Mouse (Mus musculus): Measurements from ENCODE around the gene Ppp1r3e. TPM values are rescaled to one million over a fixed set of nuclear protein-coding genes. Genes with fewer than 3 reads are reported as not detected.
A peak's percentile ranks its signal among the peaks of the same experiment; 100 is the strongest.

Gene Ppp1r3e
- polyA plus RNA-seq, 1 experiment, result 1.7 TPM

DNA sequence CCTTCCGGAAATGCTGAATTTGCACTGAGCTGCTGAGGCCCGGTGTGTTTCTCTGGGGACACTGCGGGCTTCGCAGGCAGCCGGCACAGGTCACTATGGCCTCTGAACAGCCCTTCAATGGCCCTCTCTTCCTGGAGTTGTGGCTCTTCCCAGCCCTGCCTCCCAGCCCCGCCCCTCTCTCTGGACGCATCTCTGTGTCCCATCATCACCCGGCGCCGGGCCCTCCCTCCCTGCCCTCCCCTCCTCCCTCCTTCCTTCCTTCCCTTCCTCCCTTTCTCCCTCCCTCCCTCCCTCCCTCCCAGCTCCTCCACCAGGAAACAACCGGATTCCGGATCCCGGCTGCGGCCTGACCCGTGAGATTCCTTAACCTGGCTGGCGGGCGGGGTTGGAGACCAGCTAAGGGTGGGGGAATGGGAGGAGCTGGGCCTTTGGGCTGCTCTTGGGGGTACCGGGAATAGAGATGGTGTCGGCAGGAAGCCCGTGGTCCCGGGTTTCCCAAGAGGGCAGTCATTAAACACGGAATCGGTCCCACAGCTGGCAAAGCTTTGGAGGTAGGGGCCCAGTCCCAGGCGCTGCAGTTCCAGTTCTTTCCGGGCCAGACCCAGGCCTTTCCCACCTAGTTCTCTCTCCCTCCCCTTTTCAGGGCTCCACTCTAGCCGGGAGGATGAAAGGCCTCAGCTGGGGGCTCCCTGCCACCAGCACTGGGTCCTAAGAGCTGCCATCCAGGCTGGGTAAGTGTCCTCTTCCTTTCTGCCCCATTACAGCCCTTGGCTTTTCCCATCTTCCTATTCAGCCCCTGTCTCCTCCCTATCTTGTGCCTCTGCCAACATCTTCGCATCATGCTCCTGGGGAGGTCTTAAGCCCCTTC is 6.0 kb upstream of the Ppp1r3e start, which contains the start of the genes Bcl2l2 and Gm20521:
Gene Bcl2l2 (plus strand): TSS at position 224 of the 868 bp plus-strand sequence.
Gene Gm20521 (plus strand): TSS at position 288 of the 868 bp plus-strand sequence.
- no peaks in the 10 kb centered on the region for H3K27me3 ChIP-seq (replicated peaks)

DNA sequence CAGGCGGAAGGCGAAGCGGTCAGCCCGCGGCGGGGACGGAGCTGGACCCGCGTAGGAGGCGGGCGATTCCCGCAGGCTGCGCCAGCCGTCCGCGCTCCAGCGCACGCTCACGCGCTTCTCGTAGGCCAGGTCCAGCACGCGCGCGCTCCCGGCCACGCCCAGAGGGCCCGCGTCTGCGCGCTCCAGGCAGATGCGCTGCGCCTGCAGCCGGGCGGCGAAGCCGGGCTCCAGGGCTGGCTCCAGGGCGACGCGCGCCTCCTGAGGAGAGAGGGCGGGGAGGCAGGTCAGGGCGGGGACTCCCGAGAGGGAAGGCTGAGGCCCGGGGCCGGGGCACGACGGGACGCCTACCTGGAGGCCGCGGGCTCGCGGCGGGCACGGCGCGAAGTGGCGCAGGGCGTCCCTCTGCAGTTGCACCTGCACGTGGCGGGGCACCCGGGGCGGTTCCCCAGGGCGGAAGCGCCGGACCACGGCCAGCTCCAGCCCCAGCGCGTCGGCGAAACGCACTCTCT is 757 bp downstream of the Ppp1r3e start:
- Histone ChIP-seq H3K9me3 (peaks cover 6% of the 10 kb centered on the region), H3K4me1 (peaks cover 37% of the 10 kb centered on the region), H3K4me3 (replicated peaks) (peak overlapping the region; percentile 95), H3K36me3 (replicated peaks; ENCODE audit: low read length) (peaks cover 3% of the 10 kb centered on the region), H3K27me3 (replicated peaks) (peaks cover 5% of the 10 kb centered on the region)
- TF ChIP-seq FLI1 (IDR thresholded peaks at IDR 0.05; ENCODE audit: low read length) (no peak), GATA1 (IDR thresholded peaks at IDR 0.05; ENCODE audit: borderline replicate concordance, low read length) (no peak)

More for the DNA sequence above, 6.0 kb upstream of the Ppp1r3e start, which contains the start of the genes Bcl2l2 and Gm20521:
- H3K4me1 ChIP-seq, result peaks cover 24% of the 10 kb centered on the region
- peaks cover 6% of the 10 kb centered on the region for H3K9me3 ChIP-seq
- H3K4me3 ChIP-seq (replicated peaks), result peak within 1 kb of the TSS; percentile 92
- H3K36me3 ChIP-seq (replicated peaks; ENCODE audit: low read length), result peaks cover 30% of the 10 kb centered on the region
- TF ChIP-seq FLI1 (IDR thresholded peaks at IDR 0.05; ENCODE audit: low read length) (no peak), GATA1 (IDR thresholded peaks at IDR 0.05; ENCODE audit: borderline replicate concordance, low read length) (no peak)

DNA sequence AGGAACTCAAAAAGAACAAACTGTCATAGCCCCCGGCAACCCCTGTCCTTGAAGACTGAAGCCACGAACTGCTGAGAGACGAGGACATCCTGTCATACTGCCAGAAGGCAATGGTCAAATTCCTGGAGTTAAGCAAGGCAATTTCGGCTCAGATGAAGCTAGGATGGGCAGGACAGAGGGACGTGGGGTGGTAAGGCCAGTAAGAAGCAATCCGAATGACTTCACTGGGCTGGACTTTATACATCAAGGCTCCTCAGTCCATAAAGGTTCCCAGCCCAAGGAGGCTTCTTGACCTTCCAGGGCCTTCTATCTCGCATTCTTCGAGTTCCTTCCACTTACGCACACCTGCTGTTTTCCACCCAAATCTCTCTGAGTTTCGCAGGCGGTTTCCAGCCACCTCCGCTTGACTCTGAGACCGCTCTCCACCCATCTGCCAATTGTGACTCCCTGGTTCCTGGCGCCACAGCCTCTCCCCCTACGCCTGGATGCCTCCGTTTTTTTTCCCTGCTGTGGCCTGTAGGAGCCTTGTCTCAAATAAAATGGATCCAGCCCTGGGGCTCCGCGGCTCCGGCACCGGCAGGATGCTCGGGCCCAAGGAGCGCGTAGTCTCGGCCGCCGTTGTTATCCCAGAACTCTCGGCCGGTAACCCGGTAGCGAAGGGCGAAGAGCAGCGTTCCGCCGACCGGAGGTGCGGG is 1.4 kb downstream of the Ppp1r3e start:
- TF ChIP-seq GATA1 (IDR thresholded peaks at IDR 0.05; ENCODE audit: borderline replicate concordance, low read length) (no peak), FLI1 (IDR thresholded peaks at IDR 0.05; ENCODE audit: low read length) (no peak)
- peaks cover 5% of the 10 kb centered on the region for H3K27me3 ChIP-seq (replicated peaks)
- H3K36me3 ChIP-seq (replicated peaks; ENCODE audit: low read length), result peaks cover 3% of the 10 kb centered on the region
- peaks cover 37% of the 10 kb centered on the region for H3K4me1 ChIP-seq
- H3K4me3 ChIP-seq (replicated peaks), result peak overlapping the region; percentile 95
- H3K9me3 ChIP-seq, result peaks cover 2% of the 10 kb centered on the region

DNA sequence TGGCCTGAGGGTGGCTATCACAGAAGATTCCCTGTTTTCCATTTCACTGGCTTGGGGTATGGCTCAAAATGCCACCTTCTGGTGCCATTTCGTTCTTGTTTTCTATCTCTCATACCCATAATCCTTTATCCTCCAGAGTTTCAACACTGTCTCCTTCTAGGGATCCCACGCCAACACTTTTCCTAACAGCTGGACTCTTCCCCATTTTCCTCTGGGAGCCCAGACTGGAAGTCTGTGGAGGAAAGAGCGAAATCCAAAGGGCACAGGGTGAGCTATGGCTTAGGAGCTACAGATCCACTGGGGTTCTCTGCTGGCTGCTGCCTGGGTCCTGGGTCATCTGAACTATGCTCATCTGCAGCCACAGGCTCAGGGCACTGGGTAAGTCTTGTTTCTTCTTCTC is 3.2 kb downstream of the Ppp1r3e start:
- peaks cover 3% of the 10 kb centered on the region for H3K36me3 ChIP-seq (replicated peaks; ENCODE audit: low read length)
- H3K4me3 ChIP-seq (replicated peaks), result no peak overlapping the region
- peaks cover 5% of the 10 kb centered on the region for H3K27me3 ChIP-seq (replicated peaks)
- no peaks in the 10 kb centered on the region for H3K9me3 ChIP-seq
- H3K4me1 ChIP-seq, result peaks cover 37% of the 10 kb centered on the region
- TF ChIP-seq GATA1 (IDR thresholded peaks at IDR 0.05; ENCODE audit: borderline replicate concordance, low read length) (no peak), FLI1 (IDR thresholded peaks at IDR 0.05; ENCODE audit: low read length) (no peak)

DNA sequence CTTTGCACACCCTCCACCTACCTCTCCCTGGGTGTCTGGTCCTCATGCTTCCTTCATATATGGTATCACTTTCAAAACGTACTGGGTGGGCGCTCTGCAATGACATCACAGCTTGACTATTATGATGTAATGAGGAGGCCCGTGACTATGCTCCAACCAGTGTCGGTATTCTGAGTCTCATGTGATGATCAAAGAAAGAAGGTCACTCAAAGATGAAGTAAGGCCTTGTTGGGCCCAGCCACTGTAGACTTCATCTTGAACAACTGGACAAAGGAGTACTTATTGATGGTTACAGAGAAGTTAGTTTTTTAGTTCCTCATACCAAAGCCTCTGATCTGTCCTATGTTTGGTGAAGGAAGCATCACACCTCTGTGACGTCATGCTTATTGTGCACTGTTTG is 6.5 kb downstream of the Ppp1r3e start, which contains the start of gene Homez:
Gene Homez (minus strand): TSS at position 101 of the 400 bp plus-strand sequence.
- H3K9me3 ChIP-seq, result no peaks in the 10 kb centered on the region
- H3K36me3 ChIP-seq (replicated peaks; ENCODE audit: low read length), result peaks cover 3% of the 10 kb centered on the region
- H3K27me3 ChIP-seq (replicated peaks), result no peaks in the 10 kb centered on the region
- TF ChIP-seq GATA1 (IDR thresholded peaks at IDR 0.05; ENCODE audit: borderline replicate concordance, low read length), result no peak
- no peak for TF ChIP-seq FLI1 (IDR thresholded peaks at IDR 0.05; ENCODE audit: low read length)
- no peak within 1 kb of the TSS for H3K4me3 ChIP-seq (replicated peaks)
- peaks cover 30% of the 10 kb centered on the region for H3K4me1 ChIP-seq

DNA sequence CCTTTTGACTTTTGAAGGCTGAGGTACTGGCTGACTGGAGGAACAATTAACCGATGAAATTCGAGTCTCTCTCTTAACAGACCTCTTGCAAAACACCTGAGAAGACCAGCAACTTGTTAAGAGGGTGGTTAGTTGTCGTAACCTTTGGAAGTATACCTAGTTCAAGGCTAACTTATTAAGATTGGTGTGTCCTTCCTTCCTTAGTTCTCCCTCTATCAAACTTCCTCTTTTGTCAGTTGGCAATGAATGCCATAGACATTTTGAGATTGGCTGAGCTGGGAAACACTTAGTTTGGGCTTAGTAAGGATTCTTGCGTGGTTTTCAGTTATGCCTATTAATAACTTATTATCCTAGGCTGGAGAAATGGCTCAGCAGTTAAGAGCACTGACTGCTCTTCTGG is 9.3 kb downstream of the Ppp1r3e start:
- H3K4me1 ChIP-seq, result peaks cover 19% of the 10 kb centered on the region
- H3K27me3 ChIP-seq (replicated peaks), result no peaks in the 10 kb centered on the region
- no peaks in the 10 kb centered on the region for H3K9me3 ChIP-seq
- H3K36me3 ChIP-seq (replicated peaks; ENCODE audit: low read length), result no peaks in the 10 kb centered on the region
- no peak overlapping the region for H3K4me3 ChIP-seq (replicated peaks)
- no peak for TF ChIP-seq FLI1 (IDR thresholded peaks at IDR 0.05; ENCODE audit: low read length)
- no peak for TF ChIP-seq GATA1 (IDR thresholded peaks at IDR 0.05; ENCODE audit: borderline replicate concordance, low read length)

DNA sequence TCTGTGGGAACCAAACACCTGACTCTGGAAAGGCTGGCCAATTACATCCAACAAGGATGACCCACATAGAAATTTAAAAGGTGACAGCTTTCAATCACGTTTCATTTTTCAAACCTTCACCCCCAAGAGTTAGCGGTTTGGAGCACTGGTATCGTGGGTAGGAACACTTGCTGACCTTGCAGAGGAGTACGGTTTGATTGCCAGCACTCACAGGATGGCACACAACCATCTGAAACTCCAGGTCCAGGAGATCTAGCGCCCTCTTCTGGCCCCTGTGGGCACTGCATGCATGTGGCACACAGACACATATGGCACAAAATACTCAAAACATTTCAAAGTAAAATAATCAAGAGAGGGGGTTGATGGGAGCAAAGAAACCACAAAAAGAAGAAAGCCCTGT is 10.4 kb downstream of the Ppp1r3e start:
- no peak for TF ChIP-seq FLI1 (IDR thresholded peaks at IDR 0.05; ENCODE audit: low read length)
- no peak for TF ChIP-seq GATA1 (IDR thresholded peaks at IDR 0.05; ENCODE audit: borderline replicate concordance, low read length)
- no peaks in the 10 kb centered on the region for H3K9me3 ChIP-seq
- H3K4me1 ChIP-seq, result peaks cover 14% of the 10 kb centered on the region
- no peaks in the 10 kb centered on the region for H3K27me3 ChIP-seq (replicated peaks)
- H3K36me3 ChIP-seq (replicated peaks; ENCODE audit: low read length), result no peaks in the 10 kb centered on the region
- H3K4me3 ChIP-seq (replicated peaks), result no peak overlapping the region

DNA sequence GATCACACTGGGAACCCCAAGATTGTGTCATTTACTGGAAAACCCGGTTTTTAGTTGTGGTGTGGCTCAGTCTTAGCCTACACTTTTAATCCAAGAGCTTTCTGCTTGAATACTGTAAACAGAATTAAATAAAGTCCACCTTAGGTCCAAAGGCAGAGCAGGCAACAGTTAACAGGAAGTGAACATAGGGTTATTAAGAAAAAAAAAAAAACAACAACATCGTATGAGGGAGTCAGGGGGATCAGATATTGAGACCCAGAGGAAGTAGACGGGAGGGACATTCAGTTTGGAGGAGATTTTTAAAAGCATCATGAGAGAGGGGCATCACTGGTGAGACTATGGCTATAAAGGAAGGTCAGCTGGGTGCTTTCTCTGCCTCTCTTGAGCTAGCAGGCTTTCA is 11.1 kb downstream of the Ppp1r3e start:
- no peak overlapping the region for H3K4me3 ChIP-seq (replicated peaks)
- no peaks in the 10 kb centered on the region for H3K27me3 ChIP-seq (replicated peaks)
- TF ChIP-seq GATA1 (IDR thresholded peaks at IDR 0.05; ENCODE audit: borderline replicate concordance, low read length) (no peak), FLI1 (IDR thresholded peaks at IDR 0.05; ENCODE audit: low read length) (no peak)
- no peaks in the 10 kb centered on the region for H3K9me3 ChIP-seq
- peaks cover 14% of the 10 kb centered on the region for H3K4me1 ChIP-seq
- no peaks in the 10 kb centered on the region for H3K36me3 ChIP-seq (replicated peaks; ENCODE audit: low read length)

DNA sequence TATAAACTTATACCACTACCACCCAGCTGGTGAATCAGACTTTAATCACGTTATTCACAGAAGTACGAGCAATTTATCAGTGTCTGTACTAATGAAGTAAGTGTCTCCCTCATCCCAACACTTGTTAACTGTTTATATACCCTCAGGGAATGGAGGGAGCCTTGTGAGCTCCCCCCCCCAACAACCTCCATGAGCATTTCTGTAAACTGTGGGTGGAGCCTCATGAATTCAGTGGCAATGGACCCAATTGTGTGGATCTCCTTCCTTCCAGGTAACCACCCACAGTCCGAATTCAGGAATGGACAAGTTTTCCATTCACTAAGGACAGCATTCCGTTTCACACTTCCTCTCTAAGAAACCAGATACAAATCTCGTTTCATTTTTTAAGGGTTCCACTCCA is 11.7 kb downstream of the Ppp1r3e start:
- H3K36me3 ChIP-seq (replicated peaks; ENCODE audit: low read length), result no peaks in the 10 kb centered on the region
- no peak for TF ChIP-seq GATA1 (IDR thresholded peaks at IDR 0.05; ENCODE audit: borderline replicate concordance, low read length)
- no peak for TF ChIP-seq FLI1 (IDR thresholded peaks at IDR 0.05; ENCODE audit: low read length)

More for the DNA sequence above, 11.7 kb downstream of the Ppp1r3e start:
- H3K4me1 ChIP-seq, result peaks cover 14% of the 10 kb centered on the region
- no peaks in the 10 kb centered on the region for H3K27me3 ChIP-seq (replicated peaks)
- no peaks in the 10 kb centered on the region for H3K9me3 ChIP-seq
- no peak overlapping the region for H3K4me3 ChIP-seq (replicated peaks)
